Mouse (Mus musculus): ENCODE measurements at regions not wholly inside any gene's neighbourhood (a gene's known extent, or its start where the extent isn't known, plus 50 kb on each side); places are given as distances from the start of the nearest gene placed in this dataset.

DNA sequence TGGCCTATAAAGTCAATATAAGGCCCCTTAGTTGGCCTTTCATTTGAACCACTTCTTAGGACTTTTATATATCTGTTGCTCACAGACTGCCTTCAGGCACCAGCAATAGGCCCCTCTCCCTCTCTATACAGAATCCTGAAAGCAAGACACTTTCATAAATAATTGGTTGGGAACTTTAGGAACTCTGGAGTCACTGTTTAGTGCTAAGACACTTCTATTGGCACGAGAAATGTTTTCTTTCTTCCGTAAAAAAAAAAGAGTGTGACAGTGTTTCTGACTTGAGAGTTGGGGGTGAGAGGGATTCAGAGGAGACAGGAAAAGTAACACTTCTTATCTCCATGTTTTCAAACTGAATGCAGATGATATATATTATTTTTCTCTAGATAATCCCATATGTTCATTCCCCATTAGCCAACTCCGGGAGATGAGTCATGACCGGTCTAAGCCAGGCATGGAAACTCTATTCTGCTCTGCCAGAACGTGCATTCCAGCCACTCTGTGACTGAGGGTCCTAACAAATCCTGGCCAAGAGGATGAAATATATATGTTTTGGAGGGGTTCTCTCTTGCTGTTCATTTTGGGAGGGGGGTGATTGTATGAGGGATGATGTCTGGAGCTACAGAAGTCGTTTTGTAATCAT, 531.6 kb downstream of the Ccdc171 start:
- Histone ChIP-seq H3K79me2 (ENCODE audit: control insufficient read depth, insufficient read depth, low read length) (no peaks in the 10 kb centered on the region), H3K36me3 (ENCODE audit: control insufficient read depth, insufficient read depth, low read length) (no peaks in the 10 kb centered on the region), H3K27me3 (ENCODE audit: control insufficient read depth, insufficient read depth, low read length) (no peaks in the 10 kb centered on the region), H3K4me3 (ENCODE audit: insufficient read depth, low read depth, low read length) (no peak overlapping the region), H3K27ac (replicated peaks; ENCODE audit: insufficient read depth, low read depth, low read length) (no peak overlapping the region), H3K9ac (ENCODE audit: low read depth, low read length) (no peak overlapping the region), H3K4me1 (ENCODE audit: control insufficient read depth, insufficient read depth, low read length) (no peaks in the 10 kb centered on the region)
- TF ChIP-seq POLR2A (IDR thresholded peaks at IDR 0.05; ENCODE audit: extremely low read depth, insufficient read depth, low read length) = no peak
- no peak for TF ChIP-seq CTCF (IDR thresholded peaks at IDR 0.05; ENCODE audit: low read depth, low read length)
- DNase-seq (ENCODE audit: extremely low read depth, low read depth, low spot score) = no peak
- WGBS = 74% methylated on average over 6 of the region's 6 CpGs

DNA sequence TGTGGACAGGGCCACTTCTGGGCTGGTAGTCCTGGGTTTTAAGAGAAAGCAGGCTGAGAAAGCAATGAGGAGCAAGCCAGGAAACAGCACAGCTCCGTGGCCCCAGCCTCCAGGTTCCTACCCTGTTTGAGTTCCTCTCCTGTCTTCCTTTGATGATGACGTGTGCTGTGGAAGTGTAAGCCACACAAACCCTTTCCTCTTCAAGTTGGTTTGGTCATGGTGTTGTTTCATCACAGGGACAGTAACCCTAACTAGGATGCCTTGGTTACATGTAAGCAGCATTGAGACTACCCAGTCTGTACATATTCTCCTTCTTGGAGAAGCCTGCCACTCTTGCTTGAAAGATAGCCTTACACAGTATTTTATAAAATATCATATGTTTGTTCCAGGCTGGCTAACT, 534.8 kb downstream of the Ccdc171 start:
- Histone ChIP-seq H3K9ac (ENCODE audit: low read depth, low read length) (no peak overlapping the region), H3K27me3 (ENCODE audit: control insufficient read depth, insufficient read depth, low read length) (no peaks in the 10 kb centered on the region), H3K27ac (replicated peaks; ENCODE audit: insufficient read depth, low read depth, low read length) (no peak overlapping the region), H3K36me3 (ENCODE audit: control insufficient read depth, insufficient read depth, low read length) (no peaks in the 10 kb centered on the region), H3K4me1 (ENCODE audit: control insufficient read depth, insufficient read depth, low read length) (no peaks in the 10 kb centered on the region), H3K4me3 (ENCODE audit: insufficient read depth, low read depth, low read length) (no peak overlapping the region), H3K79me2 (ENCODE audit: control insufficient read depth, insufficient read depth, low read length) (no peaks in the 10 kb centered on the region)
- no peak for DNase-seq (ENCODE audit: extremely low read depth, low read depth, low spot score)
- TF ChIP-seq CTCF (IDR thresholded peaks at IDR 0.05; ENCODE audit: low read depth, low read length) = no peak
- TF ChIP-seq POLR2A (IDR thresholded peaks at IDR 0.05; ENCODE audit: extremely low read depth, insufficient read depth, low read length) = no peak
- WGBS = 71% methylated on average over 2 of the region's 2 CpGs

DNA sequence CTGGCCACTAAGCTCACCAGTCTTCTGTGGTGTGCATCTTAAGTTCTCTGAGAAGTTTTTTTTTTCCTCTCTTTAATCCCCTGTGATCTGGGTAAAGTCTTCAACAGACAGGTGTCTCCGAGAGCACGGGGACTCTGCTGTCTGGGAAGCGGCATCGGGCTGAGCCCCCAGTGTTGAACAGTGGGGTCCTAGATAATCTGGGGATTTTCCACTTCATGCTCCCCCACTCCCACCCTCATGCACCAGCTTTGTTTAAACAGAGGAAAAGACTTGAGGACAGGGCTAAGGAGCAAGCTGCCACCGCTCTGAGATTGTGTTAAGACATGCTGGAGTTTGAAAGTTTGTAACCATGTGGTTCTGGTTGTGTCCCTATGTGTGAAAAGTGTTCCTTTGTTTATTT, 538.4 kb downstream of the Ccdc171 start:
- peaks cover 6% of the 10 kb centered on the region; the same call in 1 of the 2 replicates for H3K4me1 ChIP-seq (ENCODE audit: control insufficient read depth, insufficient read depth, low read length)
- no peak overlapping the region for H3K4me3 ChIP-seq (ENCODE audit: insufficient read depth, low read depth, low read length)
- no peaks in the 10 kb centered on the region for H3K79me2 ChIP-seq (ENCODE audit: control insufficient read depth, insufficient read depth, low read length)
- no peaks in the 10 kb centered on the region for H3K27me3 ChIP-seq (ENCODE audit: control insufficient read depth, insufficient read depth, low read length)
- H3K9ac ChIP-seq (ENCODE audit: low read depth, low read length) = no peak overlapping the region
- no peaks in the 10 kb centered on the region for H3K36me3 ChIP-seq (ENCODE audit: control insufficient read depth, insufficient read depth, low read length)
- no peak overlapping the region for H3K27ac ChIP-seq (replicated peaks; ENCODE audit: insufficient read depth, low read depth, low read length)
- no peak for TF ChIP-seq POLR2A (IDR thresholded peaks at IDR 0.05; ENCODE audit: extremely low read depth, insufficient read depth, low read length)
- no peak for TF ChIP-seq CTCF (IDR thresholded peaks at IDR 0.05; ENCODE audit: low read depth, low read length)
- 88% methylated on average over 5 of the region's 5 CpGs for WGBS
- DNase-seq (ENCODE audit: extremely low read depth, low read depth, low spot score) = no peak

DNA sequence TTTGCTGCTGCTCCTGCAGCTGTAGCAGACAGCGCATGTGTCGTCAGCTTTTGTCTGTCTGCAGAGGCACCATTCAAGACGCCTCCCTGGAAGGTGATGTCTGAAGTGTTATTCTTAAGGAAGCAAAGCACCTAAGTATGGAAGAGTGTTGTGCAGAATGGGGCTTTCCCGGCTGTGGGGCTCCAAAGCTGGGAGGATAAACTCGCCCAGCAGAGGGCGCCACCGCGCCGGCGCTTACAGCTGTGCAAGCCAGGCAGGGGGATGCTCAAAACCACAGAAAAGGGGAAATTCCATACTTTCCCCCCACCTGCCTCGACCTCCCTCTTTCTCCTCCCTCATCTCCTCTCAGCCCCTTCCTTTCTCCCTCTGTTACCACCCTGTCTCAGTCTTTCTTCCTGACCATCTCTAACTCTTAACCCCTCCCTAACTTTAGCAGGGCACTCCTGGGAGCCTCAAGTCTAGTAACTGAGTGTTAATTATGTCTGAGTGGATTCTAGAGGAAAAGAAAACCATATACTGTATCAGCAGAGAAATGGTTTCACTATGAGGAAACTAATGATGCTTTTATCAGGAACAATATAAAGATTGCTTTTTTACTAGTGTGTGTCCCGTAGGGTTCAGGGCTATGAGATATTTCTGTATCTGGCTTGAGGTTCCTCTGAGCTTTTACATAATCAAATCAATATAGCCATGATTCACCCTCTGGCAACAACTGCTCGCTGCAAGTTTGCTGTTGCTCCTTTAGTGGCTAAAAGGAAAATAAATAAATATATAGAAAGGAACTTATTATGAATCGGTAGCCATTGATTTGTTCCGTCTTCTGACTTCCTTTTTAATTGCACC, 539.5 kb downstream of the Ccdc171 start:
- peak; percentile 48 for DNase-seq (ENCODE audit: extremely low read depth, low read depth, low spot score)
- TF ChIP-seq CTCF (IDR thresholded peaks at IDR 0.05; ENCODE audit: low read depth, low read length) (peak; percentile 91), POLR2A (IDR thresholded peaks at IDR 0.05; ENCODE audit: extremely low read depth, insufficient read depth, low read length) (no peak)
- Histone ChIP-seq H3K27ac (replicated peaks; ENCODE audit: insufficient read depth, low read depth, low read length) (no peak overlapping the region), H3K79me2 (ENCODE audit: control insufficient read depth, insufficient read depth, low read length) (no peaks in the 10 kb centered on the region), H3K9ac (ENCODE audit: low read depth, low read length) (no peak overlapping the region), H3K4me1 (ENCODE audit: control insufficient read depth, insufficient read depth, low read length) (peaks cover 11% of the 10 kb centered on the region), H3K36me3 (ENCODE audit: control insufficient read depth, insufficient read depth, low read length) (no peaks in the 10 kb centered on the region), H3K4me3 (ENCODE audit: insufficient read depth, low read depth, low read length) (no peak overlapping the region), H3K27me3 (ENCODE audit: control insufficient read depth, insufficient read depth, low read length) (no peaks in the 10 kb centered on the region)
- WGBS = 19% methylated on average over 15 of the region's 15 CpGs

DNA sequence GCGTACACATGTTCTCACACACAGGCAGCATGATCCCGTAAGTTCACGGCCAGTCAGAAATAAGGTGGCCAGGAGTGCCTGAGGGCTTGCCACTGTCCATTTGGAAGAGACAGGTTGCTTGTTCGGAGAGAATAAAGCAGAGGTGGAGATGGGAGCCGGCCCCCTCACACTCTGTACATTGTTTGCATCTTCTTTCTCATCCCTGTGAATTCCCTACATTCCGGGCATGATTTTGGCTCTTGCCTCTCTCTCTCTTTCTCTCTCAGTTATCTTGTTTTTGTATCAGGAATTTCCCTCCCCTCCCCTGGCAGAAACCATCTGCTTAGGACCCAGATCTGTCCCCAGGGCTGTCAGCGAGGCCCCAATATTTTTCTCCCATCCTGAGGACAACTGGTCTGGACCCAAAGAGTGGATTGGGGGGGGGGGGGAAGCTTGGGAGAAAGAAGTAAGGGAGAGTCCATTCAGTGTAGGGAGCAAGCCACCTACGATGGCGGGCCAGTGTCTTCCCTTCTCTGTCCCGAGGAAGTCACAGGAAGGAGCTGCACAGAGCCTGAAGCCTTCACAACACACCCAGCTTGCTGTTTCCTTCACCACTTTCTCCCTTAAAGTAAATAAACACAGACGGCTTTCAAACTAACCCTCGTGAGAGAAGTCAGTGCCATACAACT, 540.2 kb downstream of the Ccdc171 start:
- WGBS = 70% methylated on average over 12 of the region's 12 CpGs
- no peak for DNase-seq (ENCODE audit: extremely low read depth, low read depth, low spot score)
- Histone ChIP-seq H3K36me3 (ENCODE audit: control insufficient read depth, insufficient read depth, low read length) (no peaks in the 10 kb centered on the region), H3K27me3 (ENCODE audit: control insufficient read depth, insufficient read depth, low read length) (no peaks in the 10 kb centered on the region), H3K4me3 (ENCODE audit: insufficient read depth, low read depth, low read length) (no peak overlapping the region), H3K9ac (ENCODE audit: low read depth, low read length) (no peak overlapping the region), H3K4me1 (ENCODE audit: control insufficient read depth, insufficient read depth, low read length) (peaks cover 13% of the 10 kb centered on the region), H3K27ac (replicated peaks; ENCODE audit: insufficient read depth, low read depth, low read length) (no peak overlapping the region), H3K79me2 (ENCODE audit: control insufficient read depth, insufficient read depth, low read length) (no peaks in the 10 kb centered on the region)
- TF ChIP-seq POLR2A (IDR thresholded peaks at IDR 0.05; ENCODE audit: extremely low read depth, insufficient read depth, low read length) = no peak
- no peak for TF ChIP-seq CTCF (IDR thresholded peaks at IDR 0.05; ENCODE audit: low read depth, low read length)

Data from liver, adult 2 months (tissue).